Mouse (Mus musculus) hindbrain, embryonic 16.5 days (tissue): ENCODE measurements around the gene Hnf4a. TPM values are rescaled to one million over a fixed set of nuclear protein-coding genes. Genes with fewer than 3 reads are reported as not detected.
A peak's percentile ranks its signal among the peaks of the same experiment; 100 is the strongest.

ENCODE experiments used
- ATAC-seq: fragments of 200-750 bp; cut with Nextera tagmentation; 2 replicates; pipeline ENCODE4 v1.8.0; 2017; ENCODE audit warnings: moderate TSS enrichment, moderate library complexity
- H3K27ac ChIP-seq: fragments of 300-500 bp; sonication (generic); 2 replicates; pipeline ENCODE4 v1.5.1; 2014; ENCODE audit warnings: low read depth, mild to moderate bottlenecking, control low read depth, low read length, moderate library complexity
- H3K27me3 ChIP-seq: fragments of 300-500 bp; sonication (generic); replicated peaks from 2 replicates; pipeline ENCODE4 v1.6.1; 2014; ENCODE audit warnings: low read length; ENCODE audit not compliant: control insufficient read depth, insufficient read depth
- H3K36me3 ChIP-seq: fragments of 300-500 bp; sonication (generic); 2 replicates; pipeline ENCODE4 v1.6.1; 2014; ENCODE audit warnings: mild to moderate bottlenecking, low read length, moderate library complexity, mixed read lengths; ENCODE audit not compliant: control insufficient read depth, insufficient read depth
- H3K4me1 ChIP-seq: fragments of 300-500 bp; sonication (generic); 2 replicates; pipeline ENCODE4 v1.6.1; 2014; ENCODE audit warnings: low read depth, low read length; ENCODE audit not compliant: control insufficient read depth, insufficient read depth
- H3K4me2 ChIP-seq: fragments of 300-500 bp; sonication (generic); 2 replicates; pipeline ENCODE4 v1.6.1; 2014; ENCODE audit warnings: mild to moderate bottlenecking, low read length, control low read depth, moderate library complexity
- H3K4me3 ChIP-seq: fragments of 300-500 bp; sonication (generic); 2 replicates; pipeline ENCODE4 v1.5.1; 2014; ENCODE audit warnings: mild to moderate bottlenecking, low read length, control low read depth, moderate library complexity
- H3K9ac ChIP-seq: fragments of 300-500 bp; sonication (generic); 2 replicates; pipeline ENCODE4 v1.6.1; 2014; ENCODE audit warnings: low read depth, mild to moderate bottlenecking, control low read depth, low read length, moderate library complexity
- H3K9me3 ChIP-seq: fragments of 300-500 bp; sonication (generic); 2 replicates; pipeline ENCODE4 v1.6.1; 2014; ENCODE audit warnings: mild to moderate bottlenecking, low read length, moderate library complexity; ENCODE audit not compliant: control insufficient read depth
- WGBS: fragments of 180-500 bp; shearing (Covaris S2); extraction: QIAGEN DNeasy Blood & Tissue Kit; methylation state at CpG from one replicate; pipeline ENCODE4 v1.1.7; 2014; 5-methylcytosine and 5-hydroxymethylcytosine counted together
- polyA plus RNA-seq: library from polyadenylated mRNA; unstranded; fragments of >200 nt; fragmentation: Nextera tagmentation; extraction: Ambion mirVana; gene quantifications from 2 replicates; pipeline ENCODE4 v1.2.1, GENCODE M21; 2015

Hnf4a gene
- polyA plus RNA-seq, 1 experiment from 2014 or later: not detected

DNA sequence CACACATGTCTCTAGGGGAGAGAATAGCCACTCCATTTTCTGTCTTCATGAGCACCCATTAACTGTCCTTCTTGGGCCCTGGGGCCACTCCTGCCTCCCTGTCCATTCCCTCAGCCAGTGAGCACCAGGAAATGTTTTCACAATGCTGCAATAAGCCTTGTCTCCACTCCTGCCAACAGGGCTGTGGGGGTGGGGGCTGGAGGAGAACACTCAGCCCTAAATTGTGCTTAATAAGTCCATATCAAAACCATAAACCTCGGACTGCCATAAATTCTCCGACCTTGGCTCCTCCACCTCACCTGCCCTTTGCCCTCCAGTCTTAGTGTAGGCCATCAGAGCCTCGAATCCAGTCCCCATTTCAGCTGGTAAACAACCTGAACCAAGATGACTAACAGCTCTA is 67.7 kb downstream of the Hnf4a start:
- Histone ChIP-seq H3K4me1 (no peaks in the 10 kb centered on the region), H3K4me2 (no peak overlapping the region), H3K27me3 (no peaks in the 10 kb centered on the region), H3K36me3 (no peaks in the 10 kb centered on the region), H3K27ac (no peak overlapping the region), H3K9ac (no peak overlapping the region), H3K9me3 (no peaks in the 10 kb centered on the region), H3K4me3 (no peak overlapping the region)
- ATAC-seq: no peak
- 85% methylated on average over 3 of the region's 3 CpGs for whole genome bisulfite sequencing

GRCm38 (mm10) chr2:163575248-163575647 is 68.6 kb downstream of the Hnf4a start:
- H3K27ac ChIP-seq: no peak overlapping the region
- WGBS: 34% methylated on average over 11 of the region's 11 CpGs
- no peaks in the 10 kb centered on the region for H3K36me3 ChIP-seq
- ATAC-seq: no peak
- no peaks in the 10 kb centered on the region for H3K9me3 ChIP-seq
- no peak overlapping the region for H3K9ac ChIP-seq
- H3K4me1 ChIP-seq: no peaks in the 10 kb centered on the region
- H3K4me2 ChIP-seq: no peak overlapping the region
- H3K27me3 ChIP-seq: no peaks in the 10 kb centered on the region
- no peak overlapping the region for H3K4me3 ChIP-seq

DNA sequence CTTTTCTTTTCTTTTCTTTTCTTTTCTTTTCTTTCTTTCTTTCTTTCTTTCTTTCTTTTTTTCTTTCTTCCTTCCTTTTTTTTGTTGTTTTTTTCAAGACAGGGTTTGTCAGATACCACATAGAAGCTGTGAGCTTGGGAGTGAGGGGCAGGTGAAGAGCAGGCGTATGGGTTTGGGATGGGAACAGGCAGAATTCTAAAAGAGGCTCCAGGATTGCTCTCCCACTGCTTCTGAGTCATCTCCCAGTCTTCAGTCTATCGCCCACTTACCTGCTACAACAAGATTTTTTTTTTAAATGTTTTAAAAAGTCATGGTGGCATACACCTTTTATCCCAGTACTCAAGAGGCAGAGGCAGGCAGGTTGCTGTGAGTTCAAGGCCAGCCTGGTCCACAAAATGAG is 71.4 kb downstream of the Hnf4a start:
- no peaks in the 10 kb centered on the region for H3K4me1 ChIP-seq
- no peaks in the 10 kb centered on the region for H3K27me3 ChIP-seq
- no peak for ATAC-seq
- H3K27ac ChIP-seq: no peak overlapping the region
- 82% methylated on average over 2 of the region's 2 CpGs for WGBS
- H3K4me3 ChIP-seq: no peak overlapping the region
- H3K9ac ChIP-seq: no peak overlapping the region
- H3K4me2 ChIP-seq: no peak overlapping the region
- no peaks in the 10 kb centered on the region for H3K9me3 ChIP-seq
- no peaks in the 10 kb centered on the region for H3K36me3 ChIP-seq

DNA sequence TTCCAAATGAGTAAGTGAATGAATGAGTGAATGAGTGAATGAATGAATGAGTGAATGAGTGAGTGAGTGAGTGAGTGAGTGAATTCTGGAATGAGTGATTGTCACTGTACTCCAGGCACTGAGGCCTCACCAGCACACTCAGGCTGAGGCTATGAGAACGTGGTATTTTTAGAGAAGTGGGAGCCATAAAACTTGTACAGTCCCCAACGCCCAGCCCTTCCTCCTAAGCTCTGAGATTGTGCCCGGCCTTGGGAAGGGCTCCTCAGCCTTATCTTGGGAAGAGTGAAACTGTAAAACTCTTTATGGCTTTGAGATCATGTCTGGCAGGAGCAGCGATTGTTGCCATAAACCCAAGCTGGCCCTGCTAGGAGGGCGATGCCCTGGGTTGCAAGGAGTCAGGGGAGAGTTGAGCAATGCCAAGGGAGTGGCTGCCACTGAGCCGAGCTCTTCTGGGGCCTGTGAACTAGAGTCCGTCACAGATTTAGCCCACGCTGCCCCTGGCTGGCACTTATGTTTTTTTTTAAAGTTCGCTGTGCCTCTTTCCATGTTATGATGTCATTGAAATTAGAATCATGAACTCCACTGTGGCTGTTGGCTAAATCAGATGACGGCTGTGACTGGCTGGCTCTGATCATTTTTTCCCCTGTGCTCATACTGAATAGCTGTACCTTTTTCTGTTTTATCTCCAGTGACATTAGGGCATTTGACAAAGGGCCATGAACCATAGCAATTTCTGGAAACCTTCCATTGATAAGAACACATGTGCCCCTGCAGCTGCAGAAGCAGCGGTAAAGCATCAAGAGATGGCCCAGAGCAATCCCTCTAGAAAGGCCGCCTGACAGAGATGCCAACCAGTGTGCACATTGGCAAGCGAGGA is 73.7 kb downstream of the Hnf4a start:
- WGBS: 83% methylated on average over 13 of the region's 13 CpGs
- Histone ChIP-seq H3K9me3 (no peaks in the 10 kb centered on the region), H3K4me2 (no peak overlapping the region), H3K36me3 (no peaks in the 10 kb centered on the region), H3K27ac (no peak overlapping the region), H3K9ac (no peak overlapping the region), H3K4me3 (no peak overlapping the region), H3K27me3 (no peaks in the 10 kb centered on the region), H3K4me1 (no peaks in the 10 kb centered on the region)
- ATAC-seq: no peak

GRCm38 (mm10) chr2:163583226-163584087 is 76.8 kb downstream of the Hnf4a start:
- 79% methylated on average over 10 of the region's 10 CpGs for WGBS

GRCm38 (mm10) chr2:163584088-163584426 is 77.4 kb downstream of the Hnf4a start:
- H3K36me3 ChIP-seq: no peaks in the 10 kb centered on the region
- 0 out of 2 replicates have a peak overlapping the region, but pooled peaks have one; percentile 37 for H3K27ac ChIP-seq
- no peak overlapping the region for H3K9ac ChIP-seq
- WGBS: 68% methylated on average over 10 of the region's 10 CpGs
- no peaks in the 10 kb centered on the region for H3K27me3 ChIP-seq
- no peaks in the 10 kb centered on the region for H3K9me3 ChIP-seq
- no peaks in the 10 kb centered on the region for H3K4me1 ChIP-seq
- H3K4me2 ChIP-seq: no peak overlapping the region
- H3K4me3 ChIP-seq: no peak overlapping the region
- no peak for ATAC-seq

More at GRCm38 (mm10) chr2:163583226-163584087, 76.8 kb downstream of the Hnf4a start:
- Histone ChIP-seq H3K27me3 (no peaks in the 10 kb centered on the region), H3K9me3 (no peaks in the 10 kb centered on the region), H3K27ac (0 out of 2 replicates have a peak overlapping the region, but pooled peaks have one; percentile 37), H3K9ac (no peak overlapping the region), H3K4me2 (no peak overlapping the region), H3K36me3 (no peaks in the 10 kb centered on the region), H3K4me1 (no peaks in the 10 kb centered on the region), H3K4me3 (no peak overlapping the region)
- no peak for ATAC-seq

- Histone ChIP-seq H3K27ac (no peak overlapping the region), H3K4me2 (no peak overlapping the region), H3K9ac (no peak overlapping the region), H3K4me1 (no peaks in the 10 kb centered on the region), H3K27me3 (no peaks in the 10 kb centered on the region), H3K36me3 (no peaks in the 10 kb centered on the region), H3K9me3 (no peaks in the 10 kb centered on the region), H3K4me3 (no peak overlapping the region)
- 47% methylated on average over 19 of the region's 19 CpGs for WGBS
- ATAC-seq: no peak
Measured at GRCm38 (mm10) chr2:163586384-163587261, 80.0 kb downstream of the Hnf4a start.

GRCm38 (mm10) chr2:163587506-163587905 is 80.9 kb downstream of the Hnf4a start:
- Histone ChIP-seq H3K9ac (no peak overlapping the region), H3K4me2 (no peak overlapping the region), H3K27ac (no peak overlapping the region), H3K4me1 (no peaks in the 10 kb centered on the region), H3K4me3 (no peak overlapping the region), H3K9me3 (no peaks in the 10 kb centered on the region), H3K27me3 (no peaks in the 10 kb centered on the region), H3K36me3 (no peaks in the 10 kb centered on the region)
- 83% methylated on average over 5 of the region's 5 CpGs for WGBS
- ATAC-seq: no peak
